Comparison of ENCODE assay signal across 8 mouse cellular contexts in the genomic region with DNA sequence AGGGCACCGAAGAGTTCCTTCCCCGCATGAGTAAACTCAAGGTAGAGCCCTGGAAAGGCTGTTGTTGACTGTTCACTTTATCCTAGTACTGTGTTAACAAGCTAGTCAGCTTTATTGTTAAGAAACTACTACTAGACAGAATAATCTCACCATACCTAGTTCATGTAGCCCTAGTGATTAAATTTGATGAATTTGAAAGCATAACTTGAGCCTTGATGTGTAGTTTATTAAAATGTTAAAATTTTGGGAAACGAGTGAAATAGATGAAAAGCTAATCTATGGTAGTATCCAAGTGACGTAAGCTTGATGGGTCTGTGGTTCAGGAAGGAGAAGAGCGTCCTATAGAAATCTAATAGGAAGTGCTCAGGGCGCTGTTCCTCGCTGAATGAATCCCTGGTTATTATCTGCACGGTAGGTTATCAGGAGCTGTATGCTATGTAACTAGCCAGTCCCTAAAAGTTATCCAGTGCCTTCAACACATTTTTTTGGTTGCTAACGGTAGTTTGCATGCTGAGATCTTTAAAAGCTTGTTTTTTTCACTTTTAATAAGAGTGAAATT. TPM values are rescaled to one million over a fixed set of nuclear protein-coding genes. Genes with fewer than 3 reads are reported as not detected.
DNase-seq lines count a peak whose midpoint lies in the region; ATAC-seq and TF ChIP-seq lines count a peak whose summit lies in the region.

No protein-coding gene starts in this region.

- H3K4me3 ChIP-seq in ES-Bruce4 (ENCODE audit: low read depth, low read length): peak overlapping the region; percentile 100
- peak overlapping the region; percentile 100 for H3K4me3 ChIP-seq in forebrain, embryonic 13.5 days
- peak overlapping the region; percentile 80 to 98 for H3K4me3 ChIP-seq in liver, embryonic 14.5 days (ENCODE audit: insufficient read depth in 1 of 2, low read depth in 2 of 2, low read length in 2 of 2)

- 17% methylated on average over 9 of the region's 9 CpGs for WGBS in forebrain, embryonic 13.5 days
- WGBS in liver, embryonic 14.5 days (ENCODE audit: insufficient replicate concordance): 2% methylated on average over 9 of the region's 9 CpGs

- peak; percentile 68 for DNase-seq in heart, adult 11 months
- no peak for DNase-seq in heart, postnatal 14 days
- peak; percentile 41 to 57 (median 45) for DNase-seq in liver, embryonic 14.5 days (ENCODE audit: low read depth in 3 of 3, low spot score in 3 of 3)
- no peak for DNase-seq in left cerebral cortex, postnatal 25 days (ENCODE audit: low spot score in 2 of 2)
- DNase-seq in layer of hippocampus, adult 9-11 months: no peak
- DNase-seq in gastrocnemius, postnatal 4 days (ENCODE audit: low spot score in 2 of 2): no peak

- peaks cover under 1% of the 10 kb centered on the region for H3K4me1 ChIP-seq in ES-Bruce4 (ENCODE audit: control insufficient read depth, insufficient read depth, low read length)
- H3K4me1 ChIP-seq in forebrain, embryonic 13.5 days: peaks cover 47% of the 10 kb centered on the region
- peaks cover 27 to 32% of the 10 kb centered on the region in 2 experiments for H3K4me1 ChIP-seq in liver, embryonic 14.5 days (replicated peaks; ENCODE audit: control insufficient read depth in 2 of 2, insufficient read depth in 2 of 2, low read length in 1 of 2)

- TF ChIP-seq CTCF in ES-Bruce4 (IDR thresholded peaks at IDR 0.05; ENCODE audit: low read depth, low read length): no peak
- TF ChIP-seq CTCF in liver, embryonic 14.5 days (IDR thresholded peaks at IDR 0.05; ENCODE audit: low read depth): no peak

- no peak for TF ChIP-seq POLR2A in ES-Bruce4 (IDR thresholded peaks at IDR 0.05; ENCODE audit: insufficient read depth, low read length)

- no peaks in the 10 kb centered on the region for H3K9me3 ChIP-seq in ES-Bruce4 (replicated peaks; ENCODE audit: control insufficient read depth, insufficient read depth, low read length, poor library complexity, severe bottlenecking)
- no peaks in the 10 kb centered on the region for H3K9me3 ChIP-seq in forebrain, embryonic 13.5 days (replicated peaks)
- no peaks in the 10 kb centered on the region for H3K9me3 ChIP-seq in liver, embryonic 14.5 days (ENCODE audit: control insufficient read depth, low read length)

- H3K9ac ChIP-seq in ES-Bruce4 (ENCODE audit: low read depth, poor library complexity, severe bottlenecking): peak overlapping the region; percentile 99
- peak overlapping the region; percentile 93 for H3K9ac ChIP-seq in forebrain, embryonic 13.5 days
- peak overlapping the region; percentile 93 for H3K9ac ChIP-seq in liver, embryonic 14.5 days (replicated peaks)

- peak overlapping the region; percentile 79 for H3K4me2 ChIP-seq in forebrain, embryonic 13.5 days
- peak overlapping the region; percentile 72 for H3K4me2 ChIP-seq in liver, embryonic 14.5 days (ENCODE audit: low read depth)

- H3K27me3 ChIP-seq in ES-Bruce4 (ENCODE audit: control insufficient read depth, insufficient read depth, low read length, poor library complexity, severe bottlenecking): no peaks in the 10 kb centered on the region
- H3K27me3 ChIP-seq in forebrain, embryonic 13.5 days: no peaks in the 10 kb centered on the region
- no peaks in the 10 kb centered on the region for H3K27me3 ChIP-seq in liver, embryonic 14.5 days (ENCODE audit: control insufficient read depth, insufficient read depth, low read length)

- intact Hi-C loops in heart, postnatal 14 days (cut with DNase I): loop anchor here (2.0 to 10.0 kb wide), 3 partner anchors 42 to 620 kb away; a partner anchor contains a TSS
- intact Hi-C loops in left cerebral cortex, postnatal 25 days (cut with DNase I): loop anchor here (2.0 kb wide), 1 partner anchor 42 kb away; a partner anchor contains a TSS

- TF ChIP-seq EP300 in ES-Bruce4 (IDR thresholded peaks at IDR 0.05; ENCODE audit: insufficient read depth, low read depth, low read length): no peak
- TF ChIP-seq EP300 in liver, embryonic 14.5 days (IDR thresholded peaks at IDR 0.05; ENCODE audit: low read depth): no peak

- H3K36me3 ChIP-seq in ES-Bruce4 (ENCODE audit: control insufficient read depth, insufficient read depth, low read length, poor library complexity, severe bottlenecking): peaks cover 19% of the 10 kb centered on the region
- 0 out of 2 replicates have a peak, but pooled peaks cover 2% of the 10 kb centered on the region for H3K36me3 ChIP-seq in forebrain, embryonic 13.5 days (ENCODE audit: poor library complexity, severe bottlenecking)
- H3K36me3 ChIP-seq in liver, embryonic 14.5 days (replicated peaks; ENCODE audit: control insufficient read depth, insufficient read depth, low read depth): no peaks in the 10 kb centered on the region; the same call in 1 of the 2 replicates

- H3K27ac ChIP-seq in ES-Bruce4 (ENCODE audit: insufficient read depth, low read length): no peak overlapping the region
- peak overlapping the region; percentile 97; the same call in 1 of the 2 replicates for H3K27ac ChIP-seq in forebrain, embryonic 13.5 days
- peak overlapping the region; percentile 90 for H3K27ac ChIP-seq in liver, embryonic 14.5 days

- no peak for ATAC-seq in forebrain, embryonic 13.5 days
- ATAC-seq in liver, embryonic 14.5 days (ENCODE audit: insufficient read depth): no peak

RNA-seq across cellular contexts. Expression of a gene that starts 2.3 kb away (rescaled TPM):
- 10 to 100 TPM; 39.3 to 41.4 TPM for total RNA-seq in heart, postnatal 14 days (2021)
- 121 and 124 TPM in 2 replicates for polyA plus RNA-seq in ES-Bruce4 (2011; ENCODE audit: insufficient read depth, insufficient read length, low read depth, missing spikeins)
- 15.8 and 17.3 TPM in 2 replicates for polyA plus RNA-seq in forebrain, embryonic 13.5 days (2015; fragmentation: Nextera tagmentation; extraction: Ambion mirVana)
- 8.1 and 11.8 TPM in 2 replicates for polyA plus RNA-seq in liver, embryonic 14.5 days (2012; rRNA removed)
- 7.9 and 9.1 TPM in 2 replicates for polyA plus RNA-seq in liver, embryonic 14.5 days (2014; fragmentation: Nextera tagmentation; extraction: Ambion mirVana)
- 10 to 100 TPM; 46.9 to 49.8 TPM for total RNA-seq in left cerebral cortex, postnatal 25 days (2021)
- 10 to 100 TPM; 36.7 to 43.8 TPM for total RNA-seq in gastrocnemius, postnatal 4 days (2021)

RNA-seq across cellular contexts. Expression of a gene that starts 40.6 kb away (rescaled TPM):
- 1 to 10 TPM; 5.7 to 6.0 TPM for total RNA-seq in heart, postnatal 14 days (2021)
- 0.51 and 0.79 TPM in 2 replicates for polyA plus RNA-seq in ES-Bruce4 (2011; ENCODE audit: insufficient read depth, insufficient read length, low read depth, missing spikeins)
- 21.2 and 22.1 TPM in 2 replicates for polyA plus RNA-seq in forebrain, embryonic 13.5 days (2015; fragmentation: Nextera tagmentation; extraction: Ambion mirVana)
- 0.40 and 0.49 TPM in 2 replicates for polyA plus RNA-seq in liver, embryonic 14.5 days (2012; rRNA removed)
- 0.51 and 0.85 TPM in 2 replicates for polyA plus RNA-seq in liver, embryonic 14.5 days (2014; fragmentation: Nextera tagmentation; extraction: Ambion mirVana)
- 10 to 100 TPM; 15.6 to 16.6 TPM for total RNA-seq in left cerebral cortex, postnatal 25 days (2021)
- 1 to 10 TPM; 3.4 to 5.6 TPM for total RNA-seq in gastrocnemius, postnatal 4 days (2021)

RNA-seq across cellular contexts. Expression of a gene that starts 40.8 kb away (rescaled TPM):
- total RNA-seq in heart, postnatal 14 days (2021): 1 to 10 TPM; 5.1 to 7.9 TPM
- polyA plus RNA-seq in ES-Bruce4 (2011; ENCODE audit: insufficient read depth, insufficient read length, low read depth, missing spikeins): 3.0 and 3.6 TPM in 2 replicates
- 14.6 and 15.6 TPM in 2 replicates for polyA plus RNA-seq in forebrain, embryonic 13.5 days (2015; fragmentation: Nextera tagmentation; extraction: Ambion mirVana)
- 3.9 and 4.3 TPM in 2 replicates for polyA plus RNA-seq in liver, embryonic 14.5 days (2012; rRNA removed)
- polyA plus RNA-seq in liver, embryonic 14.5 days (2014; fragmentation: Nextera tagmentation; extraction: Ambion mirVana): 2.3 and 3.4 TPM in 2 replicates
- total RNA-seq in left cerebral cortex, postnatal 25 days (2021): 10 to 100 TPM in 1 of 2 experiments, 1 to 10 TPM in 1; 9.5 to 11.4 TPM
- 10 to 100 TPM in 1 of 2 experiments, 1 to 10 TPM in 1; 8.6 to 10.5 TPM for total RNA-seq in gastrocnemius, postnatal 4 days (2021)

Comparison
In these comparisons a context has a peak if more than half of its experiments do, and no peak if none do; other contexts are left out.
1. DNase-seq: peak in heart, adult 11 months (single experiment) and liver, embryonic 14.5 days (3 of 3); none in heart, postnatal 14 days (0 of 2), left cerebral cortex, postnatal 25 days (0 of 2), layer of hippocampus, adult 9-11 months (single experiment) and gastrocnemius, postnatal 4 days (0 of 2).
2. Peak in every context shown above with its lines, with median percentiles within 50 percentile points of each other: H3K4me3 ChIP-seq and H3K9ac ChIP-seq.